Mouse (Mus musculus) mouse trophoblast stem cell (cell line): ENCODE data around the gene Heg1.

Experiments
- in situ Hi-C, 2 experiments: fragments of 300-500 bp; cut with MseI, MboI; formaldehyde crosslinking; loops; 2 replicates in 1 of 2; 3 replicates in 1 of 2; pipeline ENCODE4 v1.15.1; 2025

Gene Heg1

GRCm38 (mm10) chr16:33742233-33742632, 58.1 kb downstream of the Heg1 start:
- in situ Hi-C loops = no loop called here

DNA sequence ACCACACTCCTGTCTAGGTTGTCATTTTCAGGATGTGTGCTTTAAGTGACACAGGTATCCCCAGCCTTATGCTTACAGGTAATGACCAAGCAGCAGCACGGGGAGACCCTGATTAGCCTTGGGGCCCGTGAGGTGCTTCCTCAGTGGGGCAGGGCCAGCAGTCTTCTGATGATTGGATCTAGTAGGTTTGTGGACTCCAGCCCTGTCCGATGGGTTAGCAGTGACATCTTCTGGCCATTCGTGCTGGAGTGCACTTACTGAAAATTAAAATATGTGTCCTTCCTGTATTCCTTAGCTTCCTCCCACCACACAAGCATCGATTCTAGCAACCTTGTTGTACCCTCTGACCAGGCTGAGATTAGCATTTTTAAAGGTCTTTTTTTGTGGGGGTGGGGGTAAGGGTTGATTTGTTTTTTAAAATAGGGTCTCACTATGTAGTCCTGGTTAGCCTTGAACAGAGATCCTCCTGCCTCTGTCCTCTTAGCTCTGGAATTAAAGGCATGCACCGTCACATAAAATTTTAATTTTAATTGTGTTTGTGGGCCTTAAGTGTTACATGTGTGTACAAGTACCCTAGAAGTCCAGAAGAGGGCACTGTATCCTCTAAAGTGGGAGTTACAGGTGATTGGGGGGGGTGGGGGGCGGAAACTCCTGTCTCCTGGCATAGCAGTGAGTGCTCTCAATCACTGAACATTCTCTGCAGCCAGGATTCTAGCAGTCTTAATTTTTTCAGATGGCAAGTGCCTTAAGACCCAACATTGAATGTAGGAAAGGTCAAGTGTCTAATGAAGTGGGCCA, 60.7 kb downstream of the Heg1 start:
- in situ Hi-C loops = no loop called here

GRCm38 (mm10) chr16:33745457-33745856, 61.3 kb downstream of the Heg1 start:
- in situ Hi-C loops = no loop called here

- in situ Hi-C loops = no loop called here
Measured at GRCm38 (mm10) chr16:33746074-33746676, 62.0 kb downstream of the Heg1 start.

DNA sequence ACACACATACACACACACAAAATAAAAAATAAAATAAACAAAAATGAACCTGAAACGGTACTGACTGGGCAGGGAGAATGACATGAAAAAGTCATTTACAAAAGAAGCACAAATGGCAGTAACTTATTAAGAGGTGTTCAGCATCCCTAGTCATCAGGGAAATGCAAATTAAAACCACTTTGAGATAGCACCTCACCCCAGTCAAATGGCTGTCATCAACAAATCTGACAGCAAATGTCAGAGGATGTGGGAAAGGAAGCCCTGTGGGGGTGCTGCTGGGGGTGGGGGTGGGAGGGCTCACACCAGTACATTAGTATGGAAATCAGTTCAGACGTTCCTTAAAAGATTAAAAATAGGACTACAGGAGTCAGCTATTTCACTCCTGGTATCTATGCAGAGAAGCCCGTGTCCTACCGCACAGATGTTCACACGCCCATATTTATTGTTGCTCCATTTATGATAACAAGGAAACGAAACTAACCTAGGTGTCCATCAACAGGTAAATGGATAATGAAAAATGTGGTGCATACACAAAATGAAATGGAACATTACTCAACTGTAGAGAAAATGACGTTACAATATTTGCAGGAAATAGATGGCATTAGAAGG, 63.3 kb downstream of the Heg1 start:
- in situ Hi-C loops = no loop called here

DNA sequence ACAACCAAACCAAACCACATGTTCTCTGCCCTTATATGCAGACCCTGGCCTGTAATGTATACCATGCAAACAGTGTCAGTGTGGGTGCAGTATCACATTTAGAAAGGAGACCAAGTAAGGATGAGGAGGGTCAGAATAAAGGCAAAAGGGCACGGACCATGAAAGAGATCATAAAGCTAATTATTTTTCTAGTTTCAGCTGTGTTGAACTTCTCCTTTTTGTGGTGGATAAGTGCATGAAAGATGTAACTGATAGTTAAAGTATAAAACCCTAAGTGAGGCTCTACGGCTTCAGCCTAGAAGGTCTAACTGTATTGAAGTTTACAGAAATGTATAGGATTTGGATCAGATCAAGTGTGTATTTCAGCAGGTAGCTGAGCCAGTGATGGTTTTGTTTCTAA, 63.8 kb downstream of the Heg1 start:
- in situ Hi-C loops = no loop called here

GRCm38 (mm10) chr16:33751152-33751551, 67.0 kb downstream of the Heg1 start:
- in situ Hi-C loops = no loop called here

- in situ Hi-C loops = no loop called here
Measured at GRCm38 (mm10) chr16:33751590-33751989, 67.4 kb downstream of the Heg1 start.

- in situ Hi-C loops = no loop called here
Measured at GRCm38 (mm10) chr16:33752904-33753578, 68.9 kb downstream of the Heg1 start.

DNA sequence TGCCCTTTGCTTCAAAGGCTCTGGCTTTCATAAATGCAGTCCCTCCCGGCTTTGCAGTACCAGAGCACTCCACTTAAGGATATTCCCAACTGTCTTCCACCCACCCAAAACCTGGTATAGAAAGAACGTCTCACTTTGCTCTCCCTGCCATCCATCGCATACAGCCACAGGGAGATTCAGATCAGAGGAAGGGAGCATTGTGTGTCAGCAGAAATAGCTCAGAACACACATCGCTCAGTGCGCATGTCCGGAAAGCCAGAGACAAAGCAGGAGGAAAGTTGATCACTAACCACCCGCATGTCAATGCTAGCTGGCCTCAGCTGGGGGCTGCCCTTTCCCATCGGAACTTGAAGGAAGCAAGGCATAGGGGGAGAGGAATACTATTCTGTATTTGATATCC, 71.1 kb downstream of the Heg1 start:
- in situ Hi-C loops = no loop called here

DNA sequence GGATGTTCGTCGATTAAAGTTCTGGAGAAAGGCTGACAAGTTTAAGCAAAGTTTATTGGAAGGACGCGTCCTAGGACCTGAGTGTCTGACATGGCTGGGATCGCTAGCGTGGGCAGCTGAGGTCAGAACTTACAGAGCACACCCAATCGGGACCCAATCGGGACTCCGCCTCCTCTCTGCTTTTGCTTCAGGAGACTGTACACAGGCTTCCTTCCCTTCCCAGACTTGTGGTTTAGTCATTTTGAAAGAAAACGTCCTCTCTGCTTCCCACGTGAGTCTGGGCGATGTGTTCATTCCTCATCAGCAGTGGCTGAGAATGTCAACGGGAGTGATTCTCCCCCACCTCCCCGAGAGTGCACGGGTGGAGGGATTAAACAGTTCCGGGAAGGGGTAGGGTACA, 71.8 kb downstream of the Heg1 start:
- in situ Hi-C loops = no loop called here

DNA sequence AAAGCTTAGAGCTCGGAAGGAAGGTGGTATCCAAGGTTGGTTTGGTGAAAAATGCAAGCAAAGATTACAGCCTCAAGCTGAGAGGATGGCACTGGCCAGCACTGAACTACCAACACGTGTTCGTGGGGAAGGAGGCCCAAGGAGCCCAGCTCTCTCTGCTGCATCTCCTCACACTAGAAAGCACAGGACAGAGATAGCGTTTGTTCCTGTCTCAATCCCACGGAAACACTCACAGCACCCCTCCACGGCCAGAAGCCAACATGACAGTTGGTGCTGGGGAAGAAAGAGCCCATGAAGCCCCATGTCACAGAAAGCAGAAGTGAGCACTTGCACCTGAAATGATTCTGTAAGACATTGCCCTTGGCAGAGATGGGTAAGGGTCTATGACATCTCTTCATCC, 72.2 kb downstream of the Heg1 start:
- in situ Hi-C loops = no loop called here

DNA sequence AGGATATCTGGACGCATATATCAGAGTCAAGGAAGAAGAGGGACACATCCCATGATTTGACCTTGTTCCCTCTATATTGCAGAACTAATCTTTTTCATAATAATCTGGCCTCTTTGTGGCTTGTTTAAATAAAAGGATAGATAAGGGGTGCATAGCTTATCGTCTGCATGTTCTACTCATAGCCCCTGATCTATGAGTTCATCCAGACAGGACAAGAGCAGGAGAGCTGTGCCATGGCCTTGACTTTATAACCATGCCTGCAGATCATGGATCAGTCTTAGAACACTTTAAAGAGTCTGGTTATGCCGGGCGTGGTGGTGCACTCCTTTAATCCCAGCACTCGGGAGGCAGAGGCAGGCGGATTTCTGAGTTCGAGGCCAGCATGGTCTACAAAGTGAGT, 75.0 kb downstream of the Heg1 start:
- in situ Hi-C loops = no loop called here

GRCm38 (mm10) chr16:33760542-33760941, 76.4 kb downstream of the Heg1 start:
- in situ Hi-C loops = no loop called here

GRCm38 (mm10) chr16:33760996-33761395, 76.8 kb downstream of the Heg1 start:
- in situ Hi-C loops = no loop called here

- in situ Hi-C loops = no loop called here
Measured at GRCm38 (mm10) chr16:33764501-33765193, 80.5 kb downstream of the Heg1 start.

DNA sequence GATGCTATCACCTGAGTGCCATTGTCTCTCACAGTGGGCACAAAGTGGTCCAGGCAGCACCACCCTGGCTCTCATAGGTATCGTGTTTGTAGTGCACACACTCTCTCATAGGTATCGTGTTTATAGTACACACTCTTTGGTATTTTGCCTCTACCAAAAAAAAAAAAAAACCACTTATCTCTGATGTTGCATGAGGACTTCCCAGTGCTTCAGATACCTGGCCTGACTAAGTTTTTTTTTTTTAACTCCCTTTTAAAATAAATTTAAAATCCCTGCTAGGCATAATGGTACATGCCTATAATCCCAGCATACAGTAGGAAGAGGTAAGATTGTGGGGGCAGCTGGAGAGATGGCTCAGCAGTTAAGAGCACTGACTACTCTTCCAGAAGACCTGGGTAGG, 81.3 kb downstream of the Heg1 start:
- in situ Hi-C loops = no loop called here

DNA sequence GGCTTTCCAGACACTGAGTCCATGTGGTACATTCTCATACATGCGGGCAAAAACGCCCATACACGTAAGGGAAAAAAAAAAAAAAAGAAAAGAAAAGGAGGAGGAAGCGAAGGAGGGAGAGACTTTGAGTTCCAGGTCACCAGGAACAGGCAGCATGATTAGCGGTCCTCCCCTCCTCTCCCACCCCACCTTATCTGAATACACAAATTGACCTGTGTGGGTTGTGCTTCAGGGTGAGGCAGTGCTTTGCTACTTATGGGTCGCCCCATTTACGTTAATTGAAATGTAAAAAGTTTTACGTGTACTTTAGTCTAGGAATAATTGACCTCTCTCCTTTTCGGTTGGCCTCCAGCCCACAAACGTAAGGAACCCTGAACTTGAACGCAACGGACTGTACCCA, 82.1 kb downstream of the Heg1 start:
- in situ Hi-C loops = no loop called here

DNA sequence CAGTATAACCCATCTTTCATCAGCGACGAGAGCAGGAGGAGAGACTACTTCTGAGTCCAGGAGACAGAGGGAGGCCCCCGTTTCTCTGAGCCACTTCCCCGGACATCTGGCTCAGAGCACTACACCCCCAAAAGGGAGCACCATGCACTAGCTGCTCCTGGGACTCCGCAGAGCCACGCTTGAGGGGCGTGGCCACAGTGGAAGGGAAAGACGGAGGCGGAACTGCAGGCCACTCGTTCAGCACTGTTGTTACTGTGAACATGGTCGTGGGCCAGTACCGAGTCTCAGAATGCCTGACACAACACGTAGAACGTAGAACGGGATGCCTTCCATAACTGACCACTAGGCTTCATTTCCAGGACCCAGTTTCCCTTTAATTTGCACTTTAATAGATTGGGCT, 82.6 kb downstream of the Heg1 start:
- in situ Hi-C loops = no loop called here

DNA sequence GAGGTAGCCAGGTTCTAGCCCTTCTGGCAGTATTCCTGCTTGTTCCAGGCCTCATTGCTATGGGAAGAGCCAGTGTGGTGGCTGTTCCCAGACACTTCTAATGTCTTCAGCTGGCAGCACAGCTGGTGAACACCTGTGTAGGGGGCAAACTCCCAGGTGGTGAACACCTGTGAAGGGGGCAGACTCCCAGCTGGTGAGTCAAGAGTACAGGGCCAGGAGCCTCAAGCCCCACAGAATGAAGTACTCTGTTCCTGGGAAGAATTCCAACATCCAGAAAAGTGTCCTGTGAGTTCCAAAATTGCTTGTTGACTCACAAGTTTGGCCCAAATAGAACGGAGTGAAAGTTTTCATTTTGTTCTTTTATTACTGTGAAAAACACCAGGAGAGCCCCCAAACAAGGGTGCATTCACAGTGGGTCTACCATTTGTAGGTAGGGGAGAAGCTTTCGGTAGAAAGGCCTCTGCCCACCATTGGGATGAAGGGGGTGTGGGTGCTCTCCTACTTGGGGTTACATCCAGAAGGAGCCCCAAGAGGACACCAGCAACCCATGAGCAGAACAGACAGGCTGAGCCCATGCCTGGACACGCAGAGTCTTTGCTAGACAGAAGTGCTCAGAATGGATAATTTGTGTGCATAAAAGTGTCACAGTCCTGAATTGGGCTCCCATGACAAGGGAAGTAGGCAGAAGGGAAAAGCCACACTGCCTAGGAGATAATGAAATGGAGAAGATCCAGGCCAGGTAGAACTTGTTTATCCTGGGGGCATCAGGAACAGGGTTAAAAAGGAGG, 84.5 kb downstream of the Heg1 start:
- in situ Hi-C loops = no loop called here

- in situ Hi-C loops = no loop called here
Measured at GRCm38 (mm10) chr16:33769848-33770247, 85.7 kb downstream of the Heg1 start.
